Mouse (Mus musculus): ENCODE data around the gene Ric8a.
A peak's percentile ranks its signal among the peaks of the same experiment; 100 is the strongest.

Ric8a gene

GRCm38 (mm10) chr7:140856785-140857549 lies at the start of gene Ric8a:
Gene Ric8a (plus strand): TSS chr7:140856957.
- DNase-seq (ENCODE audit: low spot score), result peak; percentile 85

- DNase-seq (ENCODE audit: low spot score), result no peak
These were observed 46.3 kb upstream of the Ric8a start for GRCm38 (mm10) chr7:140810496-140810895.

- DNase-seq (ENCODE audit: low spot score), result no peak
These were observed 45.0 kb upstream of the Ric8a start for GRCm38 (mm10) chr7:140811714-140812113.

GRCm38 (mm10) chr7:140812850-140813249 lies 43.9 kb upstream of the Ric8a start:
- DNase-seq (ENCODE audit: low spot score), result no peak

- DNase-seq (ENCODE audit: low spot score), result no peak
These were observed 36.6 kb upstream of the Ric8a start for GRCm38 (mm10) chr7:140820173-140820572.

- no peak for DNase-seq (ENCODE audit: low spot score)
These were observed 35.5 kb upstream of the Ric8a start for GRCm38 (mm10) chr7:140821305-140821652.

GRCm38 (mm10) chr7:140821653-140822329 lies 35.0 kb upstream of the Ric8a start, which contains the start of gene Zfp941:
Gene Zfp941 (minus strand): TSS chr7:140822178.
- DNase-seq (ENCODE audit: low spot score), result peak; percentile 15

GRCm38 (mm10) chr7:140822731-140823130 lies 34.0 kb upstream of the Ric8a start:
- no peak for DNase-seq (ENCODE audit: low spot score)

- peak; percentile 80 for DNase-seq (ENCODE audit: low spot score)
These were observed 28.4 kb upstream of the Ric8a start for GRCm38 (mm10) chr7:140828171-140828881.

- no peak for DNase-seq (ENCODE audit: low spot score)
These were observed 25.3 kb upstream of the Ric8a start for GRCm38 (mm10) chr7:140831447-140831846.

GRCm38 (mm10) chr7:140833341-140833740 lies 23.4 kb upstream of the Ric8a start:
- DNase-seq (ENCODE audit: low spot score), result no peak

- DNase-seq (ENCODE audit: low spot score), result peak; percentile 55
These were observed 21.6 kb upstream of the Ric8a start, which contains the start of gene Urah for GRCm38 (mm10) chr7:140834968-140835757. Gene Urah (plus strand): TSS chr7:140835018.

GRCm38 (mm10) chr7:140835758-140836087 lies 21.0 kb upstream of the Ric8a start:
- peak; percentile 53 for DNase-seq (ENCODE audit: low spot score)

- DNase-seq (ENCODE audit: low spot score), result no peak
These were observed 20.3 kb upstream of the Ric8a start for GRCm38 (mm10) chr7:140836243-140837115.

GRCm38 (mm10) chr7:140839556-140839955 lies 17.2 kb upstream of the Ric8a start:
- DNase-seq (ENCODE audit: low spot score), result no peak

GRCm38 (mm10) chr7:140840750-140841735 lies 15.7 kb upstream of the Ric8a start:
- peak; percentile 26 for DNase-seq (ENCODE audit: low spot score)

GRCm38 (mm10) chr7:140843806-140844205 lies 13.0 kb upstream of the Ric8a start:
- no peak for DNase-seq (ENCODE audit: low spot score)

- peak; percentile 74 for DNase-seq (ENCODE audit: low spot score)
These were observed 11.7 kb upstream of the Ric8a start, which contains the start of gene Scgb1c1 for GRCm38 (mm10) chr7:140844905-140845665. Gene Scgb1c1 (plus strand): TSS chr7:140845547.

GRCm38 (mm10) chr7:140845683-140846082 lies 11.1 kb upstream of the Ric8a start:
- DNase-seq (ENCODE audit: low spot score), result no peak
